Mouse (Mus musculus): ENCODE results near the gene Vav1. TPM values are rescaled to one million over a fixed set of nuclear protein-coding genes. Genes with fewer than 3 reads are reported as not detected.

Vav1 gene
- polyA plus RNA-seq, 1 experiment, result 3.4 TPM

GRCm38 (mm10) chr17:57253306-57253705 lies 25.6 kb upstream of the Vav1 start:
- H3K36me3 ChIP-seq (ENCODE audit: control insufficient read depth, insufficient read depth, low read length), result no peaks in the 10 kb centered on the region; the same call in 1 of the 2 replicates
- 72% methylated on average over 6 of the region's 6 CpGs for WGBS
- TF ChIP-seq CTCF (conservative IDR thresholded peaks at IDR 0.05; ENCODE audit: insufficient read depth, insufficient read length, low read depth, low read length) (no peak), POLR2A (IDR thresholded peaks at IDR 0.05; ENCODE audit: low read depth, low read length) (no peak)
- no peak overlapping the region for H3K4me3 ChIP-seq (ENCODE audit: insufficient read depth, low read depth, low read length)
- peaks cover 4% of the 10 kb centered on the region; the same call in 1 of the 2 replicates for H3K4me1 ChIP-seq (ENCODE audit: control insufficient read depth, insufficient read depth, low read length)
- no peaks in the 10 kb centered on the region for H3K27me3 ChIP-seq (replicated peaks; ENCODE audit: control insufficient read depth, insufficient read depth, low read length)
- no peak overlapping the region for H3K27ac ChIP-seq (ENCODE audit: insufficient read depth, low read depth, low read length)
- no peak for DNase-seq

GRCm38 (mm10) chr17:57255354-57255753 lies 23.5 kb upstream of the Vav1 start:
- WGBS, result 65% methylated on average over 14 of the region's 14 CpGs
- H3K4me3 ChIP-seq (ENCODE audit: insufficient read depth, low read depth, low read length), result no peak overlapping the region
- H3K27ac ChIP-seq (ENCODE audit: insufficient read depth, low read depth, low read length), result peak overlapping the region; percentile 52
- TF ChIP-seq CTCF (conservative IDR thresholded peaks at IDR 0.05; ENCODE audit: insufficient read depth, insufficient read length, low read depth, low read length) (no peak), POLR2A (IDR thresholded peaks at IDR 0.05; ENCODE audit: low read depth, low read length) (no peak)
- H3K4me1 ChIP-seq (ENCODE audit: control insufficient read depth, insufficient read depth, low read length), result no peaks in the 10 kb centered on the region
- no peaks in the 10 kb centered on the region for H3K27me3 ChIP-seq (replicated peaks; ENCODE audit: control insufficient read depth, insufficient read depth, low read length)
- H3K36me3 ChIP-seq (ENCODE audit: control insufficient read depth, insufficient read depth, low read length), result no peaks in the 10 kb centered on the region; the same call in 1 of the 2 replicates
- DNase-seq, result peak; percentile 51

- Histone ChIP-seq H3K36me3 (ENCODE audit: control insufficient read depth, insufficient read depth, low read length) (no peaks in the 10 kb centered on the region; the same call in 1 of the 2 replicates), H3K4me3 (ENCODE audit: insufficient read depth, low read depth, low read length) (no peak overlapping the region), H3K4me1 (ENCODE audit: control insufficient read depth, insufficient read depth, low read length) (no peaks in the 10 kb centered on the region), H3K27me3 (replicated peaks; ENCODE audit: control insufficient read depth, insufficient read depth, low read length) (no peaks in the 10 kb centered on the region), H3K27ac (ENCODE audit: insufficient read depth, low read depth, low read length) (no peak overlapping the region)
- 97% methylated on average over 22 of the region's 22 CpGs for WGBS
- DNase-seq, result no peak
- TF ChIP-seq CTCF (conservative IDR thresholded peaks at IDR 0.05; ENCODE audit: insufficient read depth, insufficient read length, low read depth, low read length), result no peak
- TF ChIP-seq POLR2A (IDR thresholded peaks at IDR 0.05; ENCODE audit: low read depth, low read length), result no peak
Observed at GRCm38 (mm10) chr17:57256921-57257485, 21.9 kb upstream of the Vav1 start.

GRCm38 (mm10) chr17:57258191-57258590 lies 20.7 kb upstream of the Vav1 start:
- TF ChIP-seq POLR2A (IDR thresholded peaks at IDR 0.05; ENCODE audit: low read depth, low read length), result no peak
- Histone ChIP-seq H3K4me3 (ENCODE audit: insufficient read depth, low read depth, low read length) (no peak overlapping the region), H3K4me1 (ENCODE audit: control insufficient read depth, insufficient read depth, low read length) (no peaks in the 10 kb centered on the region), H3K36me3 (ENCODE audit: control insufficient read depth, insufficient read depth, low read length) (peaks cover 2% of the 10 kb centered on the region; the same call in 1 of the 2 replicates), H3K27me3 (replicated peaks; ENCODE audit: control insufficient read depth, insufficient read depth, low read length) (no peaks in the 10 kb centered on the region), H3K27ac (ENCODE audit: insufficient read depth, low read depth, low read length) (no peak overlapping the region)
- WGBS, result 96% methylated on average over 3 of the region's 3 CpGs
- DNase-seq, result no peak

GRCm38 (mm10) chr17:57259742-57260141 lies 19.2 kb upstream of the Vav1 start:
- TF ChIP-seq CTCF (conservative IDR thresholded peaks at IDR 0.05; ENCODE audit: insufficient read depth, insufficient read length, low read depth, low read length) (no peak), POLR2A (IDR thresholded peaks at IDR 0.05; ENCODE audit: low read depth, low read length) (no peak)
- peaks cover 2% of the 10 kb centered on the region; the same call in 1 of the 2 replicates for H3K36me3 ChIP-seq (ENCODE audit: control insufficient read depth, insufficient read depth, low read length)
- no peak for DNase-seq
- H3K27ac ChIP-seq (ENCODE audit: insufficient read depth, low read depth, low read length), result no peak overlapping the region
- no peaks in the 10 kb centered on the region for H3K27me3 ChIP-seq (replicated peaks; ENCODE audit: control insufficient read depth, insufficient read depth, low read length)
- WGBS, result 88% methylated on average over 8 of the region's 8 CpGs
- H3K4me1 ChIP-seq (ENCODE audit: control insufficient read depth, insufficient read depth, low read length), result no peaks in the 10 kb centered on the region
- no peak overlapping the region for H3K4me3 ChIP-seq (ENCODE audit: insufficient read depth, low read depth, low read length)

GRCm38 (mm10) chr17:57260351-57260750 lies 18.5 kb upstream of the Vav1 start:
- DNase-seq, result no peak
- Histone ChIP-seq H3K4me3 (ENCODE audit: insufficient read depth, low read depth, low read length) (no peak overlapping the region), H3K27ac (ENCODE audit: insufficient read depth, low read depth, low read length) (no peak overlapping the region), H3K36me3 (ENCODE audit: control insufficient read depth, insufficient read depth, low read length) (peaks cover 2% of the 10 kb centered on the region; the same call in 1 of the 2 replicates), H3K27me3 (replicated peaks; ENCODE audit: control insufficient read depth, insufficient read depth, low read length) (no peaks in the 10 kb centered on the region), H3K4me1 (ENCODE audit: control insufficient read depth, insufficient read depth, low read length) (no peaks in the 10 kb centered on the region)
- no peak for TF ChIP-seq CTCF (conservative IDR thresholded peaks at IDR 0.05; ENCODE audit: insufficient read depth, insufficient read length, low read depth, low read length)
- TF ChIP-seq POLR2A (IDR thresholded peaks at IDR 0.05; ENCODE audit: low read depth, low read length), result no peak
- 68% methylated on average over 9 of the region's 9 CpGs for WGBS

- H3K4me1 ChIP-seq (ENCODE audit: control insufficient read depth, insufficient read depth, low read length), result no peaks in the 10 kb centered on the region
- no peak overlapping the region for H3K27ac ChIP-seq (ENCODE audit: insufficient read depth, low read depth, low read length)
- WGBS, result 95% methylated on average over 4 of the region's 4 CpGs
- no peak for TF ChIP-seq POLR2A (IDR thresholded peaks at IDR 0.05; ENCODE audit: low read depth, low read length)
- TF ChIP-seq CTCF (conservative IDR thresholded peaks at IDR 0.05; ENCODE audit: insufficient read depth, insufficient read length, low read depth, low read length), result no peak
- no peak overlapping the region for H3K4me3 ChIP-seq (ENCODE audit: insufficient read depth, low read depth, low read length)
- H3K36me3 ChIP-seq (ENCODE audit: control insufficient read depth, insufficient read depth, low read length), result peaks cover 2% of the 10 kb centered on the region; the same call in 1 of the 2 replicates
- no peak for DNase-seq
- H3K27me3 ChIP-seq (replicated peaks; ENCODE audit: control insufficient read depth, insufficient read depth, low read length), result no peaks in the 10 kb centered on the region
Observed at GRCm38 (mm10) chr17:57261286-57261685, 17.6 kb upstream of the Vav1 start.
